Mouse (Mus musculus) spleen, embryonic (tissue): ENCODE measurements around the gene Ampd2.

ENCODE experiments used
- CTCF ChIA-PET: fragments of 350-600 bp; sonication (Branson Sonifier 250); formaldehyde crosslinking; loops from one replicate; lab custom pipeline; 2022; lab: Charles Lee

The Ampd2 gene

DNA sequence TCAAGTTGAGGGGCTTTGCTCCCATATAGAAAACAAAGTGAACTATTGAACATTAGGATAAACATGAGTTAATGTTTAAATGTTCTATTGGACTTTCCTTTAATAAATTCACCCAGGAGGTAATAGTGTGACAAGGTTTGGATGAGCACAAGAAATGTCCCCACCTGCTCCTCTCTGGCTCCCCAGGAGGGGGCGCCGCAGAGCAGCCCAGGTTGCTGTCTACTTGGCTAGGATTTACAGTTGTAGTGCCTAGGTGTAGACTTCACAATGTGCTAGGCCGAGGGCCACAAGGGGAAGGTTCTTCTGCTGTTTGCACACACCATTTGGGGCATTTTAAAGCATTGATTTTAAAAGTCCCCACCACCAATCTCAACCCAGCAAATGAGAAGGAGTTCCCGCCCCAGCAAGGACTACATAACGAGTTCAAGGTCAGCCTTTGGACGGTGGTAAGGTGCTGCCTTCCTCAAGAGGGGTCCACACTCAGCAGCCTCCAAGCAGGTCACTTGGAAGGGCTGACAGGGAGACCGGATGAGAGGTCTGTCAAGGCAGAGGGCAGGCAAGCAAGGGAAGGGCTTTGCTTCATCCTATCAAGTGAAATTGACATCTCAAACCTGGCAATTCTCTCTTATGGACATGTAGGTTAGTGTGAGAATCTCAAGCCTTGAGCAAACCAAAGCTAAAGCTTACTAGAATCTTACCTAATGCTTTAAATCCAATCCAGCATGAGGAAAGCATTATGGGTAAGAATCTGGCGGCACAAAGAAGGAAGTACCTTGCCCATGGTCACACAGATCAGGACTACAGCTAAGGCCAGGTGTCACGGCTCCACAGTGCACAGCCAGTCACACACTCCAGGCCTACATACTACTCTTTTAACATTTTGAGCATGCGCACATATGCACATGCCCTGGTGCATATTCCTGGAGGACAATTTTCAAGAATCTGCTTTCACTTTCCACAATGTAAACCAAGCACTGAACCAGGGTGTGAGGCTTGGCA, 15.9 kb downstream of the Ampd2 start:
- CTCF ChIA-PET: interaction anchor here (1.0 kb wide), 1 partner anchor 77 kb away, joined by 3 read pairs; no protein-coding TSS in a partner anchor

GRCm38 (mm10) chr3:108069231-108069870, 17.1 kb downstream of the Ampd2 start:
- CTCF ChIA-PET: interaction anchor here (0.6 kb wide), 1 partner anchor 254 kb away, joined by 3 read pairs; no protein-coding TSS in a partner anchor

DNA sequence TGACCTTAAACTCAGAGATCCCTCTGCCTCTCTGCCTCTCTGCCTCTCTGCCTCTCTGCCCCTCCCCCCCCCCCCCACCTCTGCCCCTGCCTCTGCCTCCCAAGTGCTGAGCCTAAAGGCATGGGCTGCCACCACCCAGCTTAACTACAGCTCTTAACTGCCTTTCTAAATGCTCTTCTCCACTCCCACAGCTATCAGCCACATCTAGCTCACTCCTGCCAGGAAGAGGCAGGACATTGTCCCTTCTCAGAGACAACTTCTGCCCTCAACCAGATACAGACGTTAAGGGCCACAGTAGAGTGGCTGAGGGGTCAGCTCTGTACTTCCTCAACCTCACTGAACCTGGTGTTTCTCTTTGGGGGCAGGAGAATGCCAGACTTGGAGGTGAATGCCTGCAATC, 17.6 kb downstream of the Ampd2 start:
- CTCF ChIA-PET: interaction anchor here (0.6 kb wide), 1 partner anchor 253 kb away, joined by 3 read pairs; no protein-coding TSS in a partner anchor

- CTCF ChIA-PET: interaction anchor here (0.5 kb wide), 1 partner anchor 891 kb away, joined by 7 read pairs; no protein-coding TSS in a partner anchor
Observed at GRCm38 (mm10) chr3:108067370-108067934, 19.0 kb downstream of the Ampd2 start.

DNA sequence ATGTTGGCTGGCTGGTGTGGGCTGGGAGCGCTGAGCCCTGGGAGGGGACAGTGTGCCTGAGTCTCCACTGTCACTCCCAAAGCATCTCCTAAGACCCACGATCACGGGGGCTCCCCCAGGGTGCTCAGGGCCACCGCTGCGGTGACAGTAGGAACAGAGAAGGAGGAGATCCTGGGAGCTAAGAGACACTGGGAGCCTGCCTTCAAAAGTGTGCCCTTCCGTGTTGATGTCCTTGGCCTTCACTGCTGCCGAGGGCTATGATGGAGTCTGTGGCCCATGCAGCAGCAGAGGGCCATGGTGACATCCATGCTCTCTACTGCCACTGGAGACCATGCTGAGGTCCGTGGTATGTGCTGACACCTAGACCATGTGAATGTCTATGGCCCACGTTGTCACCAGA, 20.9 kb downstream of the Ampd2 start:
- CTCF ChIA-PET: no interaction called here

DNA sequence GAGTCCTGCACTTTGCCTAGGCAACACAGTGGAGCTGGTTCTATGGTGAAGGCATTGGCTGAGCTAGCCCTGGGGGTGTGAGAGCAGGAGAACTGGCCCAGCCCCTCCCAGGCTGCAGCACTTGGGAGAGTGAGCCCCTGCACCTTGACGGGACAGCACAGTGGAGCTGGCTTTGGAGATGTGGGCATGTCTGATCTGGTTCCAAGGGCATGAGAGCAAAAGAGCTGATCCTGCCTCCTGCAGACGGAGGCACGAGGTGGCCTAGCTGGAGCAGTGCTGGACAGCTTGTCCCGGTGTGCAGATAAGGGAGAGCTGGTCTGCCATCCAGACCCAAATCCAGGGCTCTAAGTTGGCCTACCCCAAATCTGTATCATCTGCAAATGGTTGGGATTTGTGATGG, 21.8 kb downstream of the Ampd2 start:
- CTCF ChIA-PET: no interaction called here

GRCm38 (mm10) chr3:108062648-108063047, 23.8 kb downstream of the Ampd2 start:
- CTCF ChIA-PET: no interaction called here

- CTCF ChIA-PET: no interaction called here
Observed at GRCm38 (mm10) chr3:108061420-108061819, 25.0 kb downstream of the Ampd2 start.

DNA sequence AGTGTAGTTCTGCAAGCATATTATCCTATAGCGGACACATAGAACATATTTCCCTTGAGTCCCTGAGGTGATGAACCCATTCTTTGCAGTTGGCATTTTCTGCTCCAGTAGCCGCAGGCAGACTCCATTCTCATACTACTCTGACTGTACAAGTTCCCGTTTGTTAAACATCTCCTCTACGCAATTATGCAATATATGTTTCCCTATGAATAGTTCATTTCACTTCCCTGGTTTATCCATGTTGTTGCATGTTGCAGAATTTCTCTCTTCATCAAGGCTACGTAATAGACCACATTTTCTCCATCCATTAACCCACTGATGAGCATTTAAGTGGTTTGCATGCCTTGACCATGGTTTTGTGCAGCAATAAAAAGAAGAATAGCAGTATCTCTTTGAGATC, 36.0 kb downstream of the Ampd2 start:
- CTCF ChIA-PET: no interaction called here

DNA sequence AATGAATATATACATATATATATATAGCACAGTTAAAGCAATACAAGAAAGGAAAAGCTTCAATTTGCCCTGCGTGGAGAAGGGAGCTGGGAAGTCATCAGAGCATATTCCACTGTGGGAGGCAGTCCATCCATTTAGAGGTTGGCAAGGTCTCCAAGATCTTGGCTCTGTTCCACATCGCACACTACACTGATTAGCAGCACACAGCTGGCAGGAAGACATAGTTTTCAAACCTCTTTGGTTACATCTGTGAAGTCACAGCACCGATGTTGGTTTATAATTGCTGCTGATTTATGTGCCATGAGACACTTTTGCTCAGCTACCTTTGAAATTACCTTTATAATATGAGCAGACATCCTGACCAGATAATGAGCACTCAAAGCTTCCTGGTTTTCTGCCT, 38.1 kb downstream of the Ampd2 start:
- CTCF ChIA-PET: no interaction called here

GRCm38 (mm10) chr3:108046944-108047655, 39.4 kb downstream of the Ampd2 start:
- CTCF ChIA-PET: no interaction called here

GRCm38 (mm10) chr3:108044394-108045140, 41.9 kb downstream of the Ampd2 start, which contains the start of gene Gstm4:
Gene Gstm4 (minus strand): TSS chr3:108044894.
- CTCF ChIA-PET: no interaction called here

DNA sequence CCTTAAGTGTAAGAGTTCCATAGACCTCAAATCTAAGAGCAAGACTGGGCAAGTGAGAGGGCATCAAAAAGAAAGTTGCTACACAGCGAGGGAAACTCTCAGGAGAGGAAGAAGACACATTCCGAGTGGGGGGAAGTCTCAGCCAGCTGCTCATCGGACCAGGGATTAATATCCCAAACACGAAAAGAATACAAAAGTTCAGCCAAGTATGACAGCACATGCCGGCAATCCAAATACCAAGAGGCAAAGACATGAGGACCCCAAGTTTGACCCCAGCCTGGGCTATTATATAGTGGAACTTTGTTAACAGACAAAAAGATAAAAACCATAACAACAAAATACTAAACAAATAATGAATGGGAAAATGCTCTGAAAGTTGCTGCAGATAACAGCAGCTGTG, 53.3 kb downstream of the Ampd2 start:
- CTCF ChIA-PET: no interaction called here

GRCm38 (mm10) chr3:108032113-108032512, 54.3 kb downstream of the Ampd2 start:
- CTCF ChIA-PET: no interaction called here

- CTCF ChIA-PET: no interaction called here
Observed at GRCm38 (mm10) chr3:108028641-108029365, 57.6 kb downstream of the Ampd2 start.

GRCm38 (mm10) chr3:108026597-108026996, 59.9 kb downstream of the Ampd2 start:
- CTCF ChIA-PET: no interaction called here

DNA sequence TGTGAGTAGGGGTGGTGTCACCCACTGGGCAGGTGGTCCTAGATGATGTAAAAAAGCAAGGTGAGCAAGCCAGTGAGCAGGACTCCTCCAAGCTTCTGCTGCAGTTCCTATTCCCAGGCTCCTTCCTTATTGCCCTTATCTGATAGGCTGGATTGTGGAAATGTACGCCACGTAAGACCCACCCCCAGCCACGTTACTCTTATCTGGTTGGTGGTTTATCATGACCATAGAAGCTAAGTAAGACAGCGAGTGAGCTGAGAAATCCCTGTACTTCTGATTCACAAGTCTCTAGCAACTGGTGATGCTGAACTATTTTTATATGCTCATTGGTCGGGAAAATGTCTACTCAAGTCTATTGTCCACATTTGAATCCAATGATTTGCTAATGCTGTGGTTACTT, 60.4 kb downstream of the Ampd2 start:
- CTCF ChIA-PET: no interaction called here

DNA sequence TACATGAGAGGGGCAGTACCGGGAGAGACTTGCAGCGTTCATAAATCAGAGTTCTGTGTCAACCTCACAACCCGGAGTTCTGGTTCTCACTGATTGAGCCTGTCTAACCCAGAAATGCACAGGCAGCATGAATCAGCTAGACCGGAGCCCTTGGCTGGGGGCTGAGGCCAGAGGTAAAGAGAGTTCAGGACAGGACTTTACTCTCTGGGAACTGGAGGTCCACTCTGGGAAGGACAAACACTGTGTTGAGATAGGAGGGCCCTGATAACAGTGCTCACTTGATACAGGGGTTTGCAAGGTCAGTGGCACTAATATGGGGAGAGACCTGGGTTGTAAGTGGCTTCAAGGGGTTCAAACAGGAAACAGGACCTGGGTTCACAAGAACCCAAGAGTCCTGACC, 61.1 kb downstream of the Ampd2 start:
- CTCF ChIA-PET: no interaction called here
